Mouse (Mus musculus) testis, postnatal 10 days (tissue): ENCODE data around the gene Epn1.
A peak's percentile ranks its signal among the peaks of the same experiment; 100 is the strongest.
"Not testable (repeated sequence)": the region's sequence is repeated elsewhere in the genome, so short reads cannot be mapped to it uniquely, and the experiment has no call there.

Experiments
- DNase-seq: peaks from one replicate; pipeline ENCODE4 v3.0.0; 2021; ENCODE audit warnings: low spot score

Epn1 gene

GRCm38 (mm10) chr7:5058631-5059030 lies 21.4 kb upstream of the Epn1 start:
- no peak for DNase-seq

GRCm38 (mm10) chr7:5059421-5059820 lies 20.6 kb upstream of the Epn1 start:
- no peak for DNase-seq

- peak; percentile 90 for DNase-seq
Measured at GRCm38 (mm10) chr7:5060239-5060731, 19.8 kb upstream of the Epn1 start.

- peak; percentile 99 for DNase-seq
Measured at GRCm38 (mm10) chr7:5060944-5061773, 18.9 kb upstream of the Epn1 start.

GRCm38 (mm10) chr7:5061774-5062359 lies 18.2 kb upstream of the Epn1 start, which contains the start of gene U2af2:
TSS of gene U2af2 (plus strand) at chr7:5062143.
- peak; percentile 99 for DNase-seq

GRCm38 (mm10) chr7:5062360-5063001 lies 17.6 kb upstream of the Epn1 start:
- peak; percentile 74 for DNase-seq

GRCm38 (mm10) chr7:5064886-5065285 lies 15.1 kb upstream of the Epn1 start:
- DNase-seq: no peak

- DNase-seq: no peak
Measured at GRCm38 (mm10) chr7:5073586-5073985, 6.4 kb upstream of the Epn1 start.

GRCm38 (mm10) chr7:5074984-5075383 lies 5.1 kb upstream of the Epn1 start:
- DNase-seq: no peak

GRCm38 (mm10) chr7:5076931-5077330 lies 3.1 kb upstream of the Epn1 start:
- DNase-seq: no peak

- DNase-seq: not testable (repeated sequence)
Measured at GRCm38 (mm10) chr7:5079365-5080009, 548 bp upstream of the Epn1 start.

- DNase-seq: peak; percentile 40
Measured at GRCm38 (mm10) chr7:5080815-5081214, 780 bp downstream of the Epn1 start.

GRCm38 (mm10) chr7:5081241-5081640 lies 1.2 kb downstream of the Epn1 start:
- peak; percentile 39 for DNase-seq

GRCm38 (mm10) chr7:5081939-5082338 lies 1.9 kb downstream of the Epn1 start:
- peak; percentile 40 for DNase-seq

- peak; percentile 44 for DNase-seq
Measured at GRCm38 (mm10) chr7:5083325-5084105, 3.5 kb downstream of the Epn1 start.

GRCm38 (mm10) chr7:5085512-5085911 lies 5.5 kb downstream of the Epn1 start:
- DNase-seq: no peak

GRCm38 (mm10) chr7:5086921-5087440 lies 6.9 kb downstream of the Epn1 start:
- DNase-seq: peak; percentile 58

GRCm38 (mm10) chr7:5087886-5088285 lies 7.9 kb downstream of the Epn1 start:
- no peak for DNase-seq

- no peak for DNase-seq
Measured at GRCm38 (mm10) chr7:5089853-5090252, 9.8 kb downstream of the Epn1 start.

GRCm38 (mm10) chr7:5091008-5091728 lies 11.1 kb downstream of the Epn1 start:
- peak; percentile 39 for DNase-seq

GRCm38 (mm10) chr7:5092381-5092780 lies 12.3 kb downstream of the Epn1 start:
- peak; percentile 39 for DNase-seq
